Mouse (Mus musculus): ENCODE measurements around the gene Tmem132c.

GRCm38 (mm10) chr5:127239706-127240105 lies 1.9 kb upstream of the Tmem132c start:
- TF ChIP-seq EP300 (IDR thresholded peaks at IDR 0.05; ENCODE audit: insufficient read depth, low read depth, low read length) (no peak), CTCF (IDR thresholded peaks at IDR 0.05) (no peak)

Measured in heart, adult 2 months (tissue).